Mouse (Mus musculus) cortical plate, adult 2 months (tissue): ENCODE measurements around the gene 6030468B19Rik.

Source experiments
- CTCF ChIP-seq: fragments of 200-500 bp; IDR thresholded peaks from 2 replicates; pipeline ENCODE4 v1.5.1; 2011; ENCODE audit warnings: mild to moderate bottlenecking, control low read depth, low read length; ENCODE audit not compliant: insufficient read depth; ENCODE audit errors: extremely low read depth
- POLR2A ChIP-seq: fragments of 200-500 bp; IDR thresholded peaks from 2 replicates; pipeline ENCODE4 v1.6.1; 2011; ENCODE audit warnings: mild to moderate bottlenecking, low read length, control low read depth; ENCODE audit not compliant: insufficient read depth; ENCODE audit errors: extremely low read depth

GRCm38 (mm10) chr11:117828149-117828887 is 30.9 kb downstream of the 6030468B19Rik start:
- no peak for TF ChIP-seq POLR2A
- no peak for TF ChIP-seq CTCF
